Mouse (Mus musculus) C2C12 (cell line): ENCODE measurements around the gene 4933407L21Rik.

Experiments used
- CEBPB ChIP-seq: IDR thresholded peaks from one replicate; pipeline ENCODE4 v1.6.1; 2011; ENCODE audit warnings: low read depth, mild to moderate bottlenecking, control low read depth, moderate library complexity
- CTCF ChIP-seq: IDR thresholded peaks from one replicate; pipeline ENCODE4 v1.5.1; 2011; ENCODE audit not compliant: control insufficient read depth, insufficient read depth, insufficient read length
- FOSL1 ChIP-seq: IDR thresholded peaks from one replicate; pipeline ENCODE4 v1.8.0; 2011; ENCODE audit warnings: mild to moderate bottlenecking, low read length; ENCODE audit not compliant: poor library complexity, insufficient read depth, severe bottlenecking
- MAX ChIP-seq: IDR thresholded peaks from one replicate; pipeline ENCODE4 v1.6.1; 2011; ENCODE audit warnings: mild to moderate bottlenecking, control low read depth
- MYOD1 ChIP-seq: IDR thresholded peaks from one replicate; pipeline ENCODE4 v1.6.1; 2011; ENCODE audit warnings: low read depth; ENCODE audit not compliant: control insufficient read depth, insufficient read length
- MYOG ChIP-seq: IDR thresholded peaks from one replicate; pipeline ENCODE4 v1.6.1; 2011; ENCODE audit not compliant: control insufficient read depth, insufficient read length; ENCODE audit errors: extremely low read depth
- USF1 ChIP-seq: IDR thresholded peaks from one replicate; pipeline ENCODE4 v1.6.1; 2011; ENCODE audit warnings: low read depth, mild to moderate bottlenecking, control low read depth, moderate library complexity

DNA sequence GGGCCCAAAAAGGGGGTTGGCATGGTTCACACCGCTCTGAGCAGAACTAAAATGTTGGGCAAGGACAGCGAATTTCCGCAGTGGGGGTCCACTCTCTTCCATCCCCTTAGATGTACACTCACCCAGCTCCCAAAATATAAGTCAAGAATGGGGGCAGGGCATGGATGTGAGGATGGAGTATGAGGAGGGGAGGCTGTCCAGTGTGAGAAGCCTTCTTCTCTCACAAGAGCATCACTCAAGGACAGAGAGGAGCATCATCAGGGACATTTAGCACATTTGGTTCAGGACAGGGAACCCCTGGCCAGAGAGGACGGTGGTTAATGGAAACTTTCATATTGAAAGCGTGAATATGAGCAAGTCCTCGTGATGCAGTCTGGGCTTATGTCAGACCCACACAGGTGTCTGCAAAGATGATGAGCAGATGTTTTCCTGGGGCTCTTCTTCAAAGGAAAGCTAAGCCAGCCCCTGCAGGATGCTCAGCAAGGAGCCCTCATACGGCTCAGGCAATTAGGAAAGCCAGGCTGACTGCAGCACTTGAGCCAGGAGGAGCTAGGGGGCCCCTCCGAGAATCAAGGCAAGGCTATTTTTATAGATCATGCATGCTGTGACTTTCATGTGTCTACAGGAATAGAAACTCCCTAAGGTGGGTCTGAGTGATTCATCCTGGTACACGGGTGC is 29.8 kb downstream of the 4933407L21Rik start:
- TF ChIP-seq CTCF: no peak
- TF ChIP-seq CEBPB: no peak
- no peak for TF ChIP-seq USF1
- TF ChIP-seq MYOD1: no peak
- no peak for TF ChIP-seq MAX
- TF ChIP-seq MYOG: no peak
- no peak for TF ChIP-seq FOSL1
